In genomic region chr7:30957367-30957783, GRCm38 (mm10) we compare ENCODE assay signal across 8 mouse cellular contexts. TPM values are rescaled to one million over a fixed set of nuclear protein-coding genes. Genes with fewer than 3 reads are reported as not detected.
DNase-seq lines count a peak whose midpoint lies in the region; ATAC-seq and TF ChIP-seq lines count a peak whose summit lies in the region.

No protein-coding gene starts in this region.

- no peaks in the 10 kb centered on the region for H3K27me3 ChIP-seq in hindbrain, postnatal 0 days (ENCODE audit: insufficient read depth, low read length)
- no peaks in the 10 kb centered on the region for H3K27me3 ChIP-seq in megakaryocyte, embryonic 14.5 days (replicated peaks)

- H3K4me2 ChIP-seq in hindbrain, postnatal 0 days (ENCODE audit: low read depth, low read length), result peak overlapping the region; percentile 86

- under 1% methylated on average over 43 of the region's 43 CpGs for WGBS in hindbrain, postnatal 0 days

- peak; percentile 94 for DNase-seq in ZHBTc4 (ENCODE audit: low read depth, low spot score)
- peak; percentile 77 to 92 for DNase-seq in cerebellum, postnatal 4 days (ENCODE audit: low spot score in 2 of 2)
- peak; percentile 96 for DNase-seq in gastrocnemius, adult 2 months
- peak; percentile 95 for DNase-seq in hindbrain, postnatal 0 days (ENCODE audit: low spot score)
- DNase-seq in left cerebral cortex, adult 8-10 months (ENCODE audit: low spot score in 2 of 2), result peak; percentile 83 to 93
- peak; percentile 90 for DNase-seq in right cerebral cortex, postnatal 25 days
- peak; percentile 91 for DNase-seq in urinary bladder, postnatal 4 days (ENCODE audit: low spot score in 2 of 2)

- H3K36me3 ChIP-seq in hindbrain, postnatal 0 days (ENCODE audit: insufficient read depth, low read length), result peaks cover 24% of the 10 kb centered on the region
- peaks cover 51% of the 10 kb centered on the region for H3K36me3 ChIP-seq in megakaryocyte, embryonic 14.5 days (replicated peaks; ENCODE audit: low read length)

- H3K4me3 ChIP-seq in gastrocnemius, adult 2 months, result peak overlapping the region; percentile 94
- peak overlapping the region; percentile 74 for H3K4me3 ChIP-seq in hindbrain, postnatal 0 days (ENCODE audit: low read length)
- peak overlapping the region; percentile 98 for H3K4me3 ChIP-seq in megakaryocyte, embryonic 14.5 days (replicated peaks)

- ATAC-seq in hindbrain, postnatal 0 days, result peak; percentile 67

- H3K9me3 ChIP-seq in hindbrain, postnatal 0 days (ENCODE audit: low read length), result no peaks in the 10 kb centered on the region
- H3K9me3 ChIP-seq in megakaryocyte, embryonic 14.5 days, result no peaks in the 10 kb centered on the region

- no peak for TF ChIP-seq CTCF in gastrocnemius, adult 2 months (IDR thresholded peaks at IDR 0.05)
- no peak for TF ChIP-seq CTCF in hindbrain, postnatal 0 days (IDR thresholded peaks at IDR 0.05; ENCODE audit: low read depth)

- H3K9ac ChIP-seq in hindbrain, postnatal 0 days (replicated peaks; ENCODE audit: low read length), result peak overlapping the region; percentile 98

- peak overlapping the region; percentile 100 for H3K27ac ChIP-seq in gastrocnemius, adult 2 months
- peak overlapping the region; percentile 98 for H3K27ac ChIP-seq in hindbrain, postnatal 0 days

- H3K4me1 ChIP-seq in hindbrain, postnatal 0 days (ENCODE audit: insufficient read depth, low read length), result peaks cover 15% of the 10 kb centered on the region
- H3K4me1 ChIP-seq in megakaryocyte, embryonic 14.5 days, result peaks cover 73% of the 10 kb centered on the region

- intact Hi-C loops in gastrocnemius, adult 2 months (cut with DNase I), result loop anchor here (1.0 to 10.0 kb wide), 3 partner anchors 17 to 333 kb away; partner anchors contain the start of genes Cox6b1 and Fxyd7

RNA-seq across cellular contexts. Expression of gene Usf2, which starts 0.8 kb away (rescaled TPM):
- 100 to 1,000 TPM in 1 of 2 experiments, 10 to 100 TPM in 1; 85.9 to 102 TPM for total RNA-seq in gastrocnemius, adult 2 months (2021)
- 103 and 114 TPM in 2 replicates for total RNA-seq in hindbrain, postnatal 0 days (2014; rRNA removed)
- polyA plus RNA-seq in hindbrain, postnatal 0 days (2015; fragmentation: Nextera tagmentation; extraction: Ambion mirVana), result 27.1 and 28.0 TPM in 2 replicates
- total RNA-seq in left cerebral cortex, adult 8-10 months (2022), result 100 to 1,000 TPM; 114 to 125 (median 120) TPM
- polyA plus RNA-seq in megakaryocyte, embryonic 14.5 days (2012; ENCODE audit: insufficient read depth, low replicate concordance), result 122 and 127 TPM in 2 replicates

RNA-seq across cellular contexts. Expression of gene Hamp, which starts 13.5 kb away (rescaled TPM):
- not detected for total RNA-seq in gastrocnemius, adult 2 months (2021)
- total RNA-seq in hindbrain, postnatal 0 days (2014; rRNA removed), result not detected in 2 replicates
- not detected in 2 replicates for polyA plus RNA-seq in hindbrain, postnatal 0 days (2015; fragmentation: Nextera tagmentation; extraction: Ambion mirVana)
- total RNA-seq in left cerebral cortex, adult 8-10 months (2022), result 1 to 10 TPM in 1 of 4 experiments, not detected in 3; 1.1 TPM
- not detected in 2 replicates for polyA plus RNA-seq in megakaryocyte, embryonic 14.5 days (2012; ENCODE audit: insufficient read depth, low replicate concordance)

RNA-seq across cellular contexts. Expression of gene Lsr, which starts 15.9 kb away (rescaled TPM):
- under 1 TPM; 0.31 to 0.41 TPM for total RNA-seq in gastrocnemius, adult 2 months (2021)
- 22.8 and 28.8 TPM in 2 replicates for total RNA-seq in hindbrain, postnatal 0 days (2014; rRNA removed)
- 25.3 and 25.5 TPM in 2 replicates for polyA plus RNA-seq in hindbrain, postnatal 0 days (2015; fragmentation: Nextera tagmentation; extraction: Ambion mirVana)
- 1 to 10 TPM; 5.2 to 6.6 (median 6.1) TPM for total RNA-seq in left cerebral cortex, adult 8-10 months (2022)
- 2.1 TPM in 1 of 2 replicates, not detected in the other for polyA plus RNA-seq in megakaryocyte, embryonic 14.5 days (2012; ENCODE audit: insufficient read depth, low replicate concordance)

RNA-seq across cellular contexts. Expression of gene Fam187b, which starts 16.2 kb away (rescaled TPM):
- total RNA-seq in gastrocnemius, adult 2 months (2021), result not detected
- total RNA-seq in hindbrain, postnatal 0 days (2014; rRNA removed), result 0.16 and 2.0 TPM in 2 replicates
- 0.77 and 0.89 TPM in 2 replicates for polyA plus RNA-seq in hindbrain, postnatal 0 days (2015; fragmentation: Nextera tagmentation; extraction: Ambion mirVana)
- total RNA-seq in left cerebral cortex, adult 8-10 months (2022), result under 1 TPM in 2 of 4 experiments, not detected in 2; 0.18 to 0.30 TPM
- polyA plus RNA-seq in megakaryocyte, embryonic 14.5 days (2012; ENCODE audit: insufficient read depth, low replicate concordance), result not detected in 2 replicates

RNA-seq across cellular contexts. Expression of gene Hamp2, which starts 32.9 kb away (rescaled TPM):
- total RNA-seq in gastrocnemius, adult 2 months (2021), result not detected
- not detected in 2 replicates for total RNA-seq in hindbrain, postnatal 0 days (2014; rRNA removed)
- polyA plus RNA-seq in hindbrain, postnatal 0 days (2015; fragmentation: Nextera tagmentation; extraction: Ambion mirVana), result not detected in 2 replicates
- total RNA-seq in left cerebral cortex, adult 8-10 months (2022), result not detected
- not detected in 2 replicates for polyA plus RNA-seq in megakaryocyte, embryonic 14.5 days (2012; ENCODE audit: insufficient read depth, low replicate concordance)

Comparison
In these comparisons a context has a peak if more than half of its experiments do, and no peak if none do; other contexts are left out.
1. Peak in every context shown above with its lines: DNase-seq, ATAC-seq, H3K4me3 ChIP-seq and H3K27ac ChIP-seq.
2. RNA of gene Lsr, which starts 15.9 kb away (total RNA-seq): 22.8 to 28.8 TPM in hindbrain, postnatal 0 days and 5.2 to 6.6 TPM in left cerebral cortex, adult 8-10 months; 0.31 to 0.41 TPM in gastrocnemius, adult 2 months; every median in the first group is over 4 times any median in the second.